Mouse (Mus musculus) spleen, adult 12 weeks (tissue): ENCODE measurements around the gene Cpsf4l.
A peak's percentile ranks its signal among the peaks of the same experiment; 100 is the strongest.
"Not testable (repeated sequence)": the region's sequence is repeated elsewhere in the genome, so short reads cannot be mapped to it uniquely, and the experiment has no call there.

ENCODE experiments used
- DNase-seq: peaks from one replicate; pipeline ENCODE4 v3.0.0; 2022; ENCODE audit warnings: low spot score

Gene Cpsf4l

DNA sequence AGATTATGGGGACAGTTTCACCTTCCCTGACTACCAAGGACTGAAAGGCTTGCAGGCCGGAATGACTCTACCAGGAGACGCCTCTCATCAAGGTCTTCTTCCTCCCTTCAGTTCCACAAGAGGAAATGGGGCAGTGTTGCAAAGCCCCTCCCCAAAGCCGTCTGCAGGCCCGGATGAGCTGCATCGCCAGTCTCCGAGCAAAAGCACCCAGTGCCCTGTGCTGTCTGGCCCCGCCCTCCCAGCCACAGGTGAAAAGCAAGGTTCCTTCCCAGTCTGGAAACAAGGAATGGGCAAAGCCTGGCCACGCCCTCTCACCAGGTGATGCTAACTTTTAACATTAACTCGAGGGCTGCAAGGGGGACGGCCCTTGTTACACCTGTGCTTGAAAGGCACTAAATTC, 43.2 kb downstream of the Cpsf4l start:
- no peak for DNase-seq

DNA sequence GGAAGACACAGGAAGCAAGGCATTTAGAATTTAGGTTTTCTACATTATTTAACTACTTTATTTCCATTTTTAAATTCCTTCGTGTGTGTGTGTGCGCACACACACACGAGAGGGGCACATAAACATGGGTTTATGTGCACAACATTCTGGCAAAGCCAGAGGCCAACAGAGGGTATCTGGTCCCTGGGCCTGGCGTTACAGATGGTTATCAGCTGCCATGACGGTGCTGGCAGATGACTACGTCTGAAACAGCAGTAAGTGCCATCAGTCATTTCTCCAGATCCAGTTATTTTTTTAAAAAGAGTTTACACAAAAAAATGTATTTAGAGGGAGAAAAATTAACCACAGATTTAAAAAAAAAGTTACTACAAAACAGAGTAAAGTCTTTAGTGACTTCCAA, 43.6 kb downstream of the Cpsf4l start:
- DNase-seq = no peak

DNA sequence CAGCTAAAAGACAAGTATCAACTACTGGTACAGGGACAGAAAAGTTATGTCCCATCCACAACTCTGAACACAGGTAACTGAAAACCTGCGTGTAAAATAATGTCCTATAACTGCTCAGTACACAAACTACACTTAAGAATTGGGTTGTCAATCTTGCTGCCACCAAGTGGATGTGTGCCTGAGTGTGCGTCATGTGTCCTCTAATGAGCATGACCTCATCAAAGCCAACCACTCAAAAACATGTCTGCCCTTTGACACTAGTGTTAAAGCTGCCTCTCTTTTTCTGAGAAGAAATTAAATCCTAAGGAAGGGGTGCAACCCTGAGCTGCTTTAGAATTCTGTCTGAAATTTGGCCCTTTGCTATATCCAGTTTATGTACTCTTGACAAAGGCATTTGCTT, 45.5 kb downstream of the Cpsf4l start:
- no peak for DNase-seq

DNA sequence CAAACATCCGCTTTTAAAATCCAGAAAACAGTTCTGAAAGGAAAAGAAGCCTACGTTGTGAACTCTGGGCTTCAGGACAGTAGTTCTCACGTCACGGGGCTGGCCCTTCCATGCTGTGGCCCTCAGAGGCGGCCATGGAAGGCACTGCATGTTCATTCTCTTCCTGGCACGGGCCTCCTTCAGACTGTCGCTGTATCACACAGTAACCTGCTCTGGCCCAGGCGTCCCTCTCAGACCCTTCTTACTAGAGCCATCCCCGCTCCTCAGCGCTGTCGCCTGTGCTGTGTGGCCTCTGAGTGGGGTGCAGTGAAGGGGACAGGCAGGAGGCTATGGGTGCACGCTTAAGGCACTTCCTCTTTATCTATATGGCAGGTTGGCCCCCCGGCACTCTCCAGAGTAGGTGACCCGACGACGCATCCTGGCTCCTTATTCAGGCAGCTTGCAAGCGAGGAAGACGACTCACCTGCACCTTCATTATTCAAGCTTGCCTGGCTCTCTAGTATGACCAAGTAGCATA, 47.9 kb downstream of the Cpsf4l start:
- DNase-seq = no peak

- DNase-seq = no peak
Measured at GRCm38 (mm10) chr11:113660940-113661339, 48.9 kb downstream of the Cpsf4l start.

GRCm38 (mm10) chr11:113660213-113660612, 49.6 kb downstream of the Cpsf4l start:
- not testable (repeated sequence) for DNase-seq

DNA sequence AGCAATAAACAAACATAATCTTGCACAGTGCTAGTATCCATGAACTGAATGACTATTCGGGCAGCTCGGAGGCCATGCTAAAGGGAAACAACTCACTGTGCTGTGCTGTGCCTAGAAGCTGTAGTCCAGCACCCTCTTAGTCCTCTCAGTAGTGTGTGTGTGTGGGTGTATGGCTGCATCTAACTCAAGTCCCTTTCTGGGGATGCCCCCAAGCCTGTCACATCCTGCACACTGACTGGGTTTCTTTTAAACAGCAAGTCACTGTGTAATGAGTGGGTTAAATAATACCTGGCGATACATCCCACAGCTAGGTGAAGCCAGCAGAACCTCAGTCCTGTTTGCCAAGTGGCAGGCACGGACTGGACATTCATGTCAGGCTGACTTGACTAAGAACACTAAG, 51.1 kb downstream of the Cpsf4l start:
- no peak for DNase-seq

DNA sequence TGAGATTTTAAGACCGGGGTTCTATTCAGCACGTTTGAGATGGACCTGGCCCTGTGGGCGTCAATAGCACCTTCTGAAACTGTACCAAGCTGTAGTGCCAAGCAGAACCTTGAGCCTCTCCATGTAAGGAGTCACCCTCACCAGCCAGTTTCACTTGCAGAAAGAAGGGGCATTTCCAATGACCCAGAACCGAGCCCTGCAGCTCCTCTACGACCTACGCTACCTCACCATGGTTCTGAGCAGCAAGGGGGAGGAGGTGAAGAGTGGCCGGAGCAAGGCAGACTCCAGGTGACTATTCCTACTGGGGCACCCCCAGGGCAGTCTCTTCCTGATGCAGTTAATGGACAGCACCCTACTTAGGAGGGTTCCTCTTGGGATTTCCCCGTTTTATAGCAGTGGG, 51.5 kb downstream of the Cpsf4l start:
- no peak for DNase-seq

DNA sequence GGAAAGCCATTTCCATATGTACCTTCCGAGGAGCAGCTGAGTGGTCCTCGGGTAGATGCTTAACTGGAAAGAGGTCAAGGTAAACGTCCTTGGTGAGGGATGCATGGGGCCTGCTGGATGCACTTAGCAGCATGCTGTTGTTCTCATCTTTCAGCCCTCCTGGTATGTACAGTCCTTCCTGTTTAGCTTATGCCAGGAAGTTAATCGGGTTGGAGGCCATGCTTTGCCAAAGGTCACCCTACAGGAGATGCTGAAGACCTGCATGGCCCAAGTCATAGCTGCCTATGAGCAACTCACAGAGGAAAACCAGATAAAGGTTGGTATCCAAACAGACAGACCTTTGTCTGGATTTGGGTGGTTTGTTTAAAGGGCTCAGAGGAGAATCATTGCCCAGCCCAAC, 52.6 kb downstream of the Cpsf4l start:
- DNase-seq = no peak

- DNase-seq = no peak
Measured at GRCm38 (mm10) chr11:113656511-113656932, 53.3 kb downstream of the Cpsf4l start.

GRCm38 (mm10) chr11:113654561-113655270, 55.1 kb downstream of the Cpsf4l start:
- DNase-seq = no peak

DNA sequence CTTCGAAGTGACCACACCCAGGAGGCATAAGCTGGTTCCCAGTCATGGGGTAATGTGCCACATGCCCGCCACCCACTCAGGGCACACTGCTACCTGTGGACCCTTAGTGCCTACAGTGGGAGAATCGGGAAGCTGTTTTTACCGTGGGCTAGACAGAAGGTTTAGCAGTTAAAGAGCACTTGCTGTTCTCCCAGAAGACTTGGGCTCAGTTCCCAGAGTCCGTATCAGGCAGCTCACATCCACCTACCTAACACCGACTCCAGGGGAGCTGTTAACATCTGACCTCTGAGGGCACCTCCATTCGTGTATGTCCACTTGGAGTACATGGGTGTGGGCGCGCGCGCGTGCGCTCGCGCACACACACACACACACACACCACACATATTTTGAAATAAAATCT, 55.7 kb downstream of the Cpsf4l start:
- DNase-seq = no peak

DNA sequence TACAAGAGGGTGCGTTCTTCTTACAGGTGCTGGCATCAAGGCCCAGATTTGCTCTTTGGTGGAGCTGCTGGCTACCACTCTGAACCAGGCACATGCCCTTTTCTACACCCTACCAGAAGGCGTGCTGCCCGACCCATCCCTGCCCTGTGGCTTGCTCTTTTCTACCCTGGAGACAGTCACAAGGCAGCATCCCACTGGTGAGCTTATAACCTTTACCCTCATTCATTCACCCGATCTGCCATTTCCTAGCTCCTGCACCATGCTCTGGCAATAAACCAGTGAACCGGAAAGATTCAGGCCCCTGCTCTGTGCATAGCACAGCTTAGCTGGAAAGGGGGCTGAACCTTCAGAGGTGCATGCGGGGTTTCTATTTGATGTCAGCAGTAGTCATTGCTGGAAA, 57.3 kb downstream of the Cpsf4l start:
- DNase-seq = no peak

- no peak for DNase-seq
Measured at GRCm38 (mm10) chr11:113651907-113652273, 57.9 kb downstream of the Cpsf4l start.

DNA sequence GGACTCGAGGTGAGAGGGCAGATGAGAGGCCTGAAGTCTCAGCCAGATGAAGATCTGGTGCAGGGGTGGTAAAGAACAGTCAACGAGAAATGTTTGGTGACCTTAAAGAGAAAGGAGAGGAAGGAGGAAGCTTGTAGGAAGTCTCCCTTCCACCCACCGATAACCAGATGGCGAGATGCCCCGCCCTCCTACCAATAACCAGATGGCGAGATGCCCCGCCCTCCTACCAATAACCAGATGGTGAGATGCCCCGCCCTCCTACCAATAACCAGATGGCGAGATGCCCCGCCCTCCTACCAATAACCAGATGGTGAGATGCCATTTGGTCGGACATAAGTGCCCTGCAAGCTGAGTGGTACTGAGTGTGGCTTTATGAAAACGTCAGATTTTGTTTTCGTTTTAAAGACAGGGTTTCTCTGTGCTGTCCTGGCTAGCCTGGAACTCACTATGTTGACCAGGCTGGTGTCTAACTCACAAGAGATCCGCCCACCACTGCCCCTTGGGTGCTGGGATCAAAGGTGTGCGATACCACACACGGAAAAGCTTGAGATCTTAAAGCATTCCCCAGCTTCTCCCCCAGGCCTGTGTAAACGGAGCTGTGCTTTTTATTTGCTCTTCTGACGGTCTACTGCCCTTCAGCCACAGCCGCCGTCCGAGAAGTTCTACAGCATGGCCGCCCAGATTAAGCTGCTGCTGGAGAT, 58.5 kb downstream of the Cpsf4l start:
- DNase-seq = peak; percentile 68

- peak; percentile 58 for DNase-seq
Measured at GRCm38 (mm10) chr11:113649353-113650210, 60.2 kb downstream of the Cpsf4l start, which contains the start of gene Slc39a11. Gene Slc39a11 (minus strand): TSS chr11:113650079.

GRCm38 (mm10) chr11:113648690-113649352, 61.0 kb downstream of the Cpsf4l start, which contains the start of gene Cog1:
Gene Cog1 (plus strand): TSS chr11:113649169.
- no peak for DNase-seq
